Mouse (Mus musculus): ENCODE measurements at regions not wholly inside any gene's neighbourhood (a gene's known extent, or its start where the extent isn't known, plus 50 kb on each side); places are given as distances from the start of the nearest gene placed in this dataset.
"Not testable (repeated sequence)": the region's sequence is repeated elsewhere in the genome, so short reads cannot be mapped to it uniquely, and the experiment has no call there.

DNA sequence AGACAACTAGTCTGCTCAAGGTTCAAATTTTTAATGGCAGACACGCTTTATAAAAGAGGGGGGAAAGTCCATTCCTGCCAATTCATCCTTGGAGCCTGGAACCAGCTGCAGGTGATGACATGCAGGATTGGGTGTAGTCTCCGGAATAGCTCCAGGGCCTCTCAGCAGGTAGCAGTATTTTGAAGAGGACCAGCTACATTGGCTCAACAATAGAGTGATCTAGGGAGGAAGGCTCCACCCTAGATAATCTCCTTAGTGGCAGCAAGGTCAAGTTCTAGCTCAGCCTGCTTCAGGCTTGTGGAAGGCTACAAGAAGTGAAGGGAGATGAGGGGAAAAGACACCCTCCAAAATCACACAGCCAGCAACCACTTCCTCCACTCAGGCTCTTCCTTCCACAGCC lies 1405.1 kb downstream of the 4930444P10Rik start:
- intact Hi-C loops (cut with DNase I), result not testable (repeated sequence)

DNA sequence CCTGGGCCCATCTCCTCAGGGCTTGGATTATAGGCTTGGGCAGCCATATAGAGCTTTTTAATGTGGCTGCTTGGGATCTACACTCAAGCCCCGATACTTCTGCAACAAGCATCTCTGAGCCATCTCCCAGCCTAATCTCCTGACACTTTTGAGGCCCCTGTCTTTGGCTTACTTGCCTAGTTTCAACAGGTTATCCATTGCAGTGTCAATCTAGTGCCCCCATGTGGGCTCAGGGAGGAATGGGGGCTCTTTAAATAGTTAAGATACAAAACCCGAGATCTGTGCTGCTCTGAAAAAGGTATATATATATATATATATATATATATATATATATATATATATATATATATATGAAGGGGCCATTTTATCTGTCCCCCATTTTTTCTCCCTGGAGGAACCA lies 1407.0 kb downstream of the 4930444P10Rik start:
- intact Hi-C loops (cut with DNase I), result no loop called here

GRCm38 (mm10) chr1:14680443-14680842 lies 1412.7 kb downstream of the 4930444P10Rik start:
- intact Hi-C loops (cut with DNase I), result no loop called here

DNA sequence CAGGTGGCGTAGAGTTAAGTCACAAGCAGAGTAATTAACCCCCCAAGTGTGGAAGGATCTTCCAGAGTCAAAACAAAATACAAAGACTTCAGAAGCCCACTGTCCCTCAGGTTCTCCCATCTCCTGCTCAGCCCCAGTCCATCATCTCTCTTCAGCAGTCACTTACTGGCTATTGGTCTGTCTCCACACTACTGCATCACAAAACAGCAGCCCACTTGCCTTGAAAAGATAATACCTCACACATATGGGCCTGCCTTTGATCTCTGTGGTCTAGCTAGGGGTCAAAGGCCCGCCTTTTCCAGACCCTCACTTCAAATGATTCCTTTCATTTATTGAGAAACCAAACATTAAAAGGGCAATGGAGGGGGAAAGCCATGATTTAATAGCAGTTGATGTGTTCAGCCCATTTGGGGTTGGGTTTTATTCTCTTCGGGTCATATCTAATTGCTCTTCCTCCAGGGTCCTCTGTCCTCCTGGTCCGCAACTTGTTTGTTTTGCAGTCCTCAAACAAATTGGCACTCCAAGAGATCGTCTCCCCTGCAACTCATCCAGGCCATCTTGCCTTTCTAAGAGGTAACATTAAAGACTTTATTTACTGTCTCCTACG lies 1420.6 kb downstream of the 4930444P10Rik start:
- intact Hi-C loops (cut with DNase I), result no loop called here

DNA sequence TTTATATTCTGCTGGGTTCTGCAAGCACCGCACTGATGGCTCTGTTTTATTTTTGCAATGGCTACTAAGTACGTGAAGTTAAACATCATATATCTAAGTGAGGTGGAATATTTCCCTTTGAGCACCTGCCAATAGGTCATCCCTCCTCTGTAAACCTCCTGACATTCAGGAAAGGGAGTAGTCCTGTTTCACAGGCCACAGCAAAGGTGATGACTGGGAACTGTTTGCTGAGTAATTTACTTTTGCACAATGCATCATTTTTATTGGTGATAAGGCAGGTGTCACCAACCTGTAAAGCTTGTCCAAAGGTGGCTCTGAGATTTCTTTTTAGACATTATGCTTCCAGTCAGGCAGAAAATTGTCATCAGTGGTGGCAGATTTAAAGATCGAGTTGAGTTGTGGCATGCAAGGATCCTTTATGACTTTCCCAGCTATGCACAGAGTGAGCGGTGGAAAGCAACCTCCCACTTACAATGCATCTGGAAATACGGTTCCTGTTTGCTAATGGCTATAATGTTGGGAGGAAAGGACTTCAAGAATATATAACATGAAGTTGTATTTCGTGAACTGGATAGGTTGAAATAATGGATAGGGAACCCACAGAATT lies 1430.3 kb downstream of the 4930444P10Rik start:
- intact Hi-C loops (cut with DNase I), result no loop called here

- intact Hi-C loops (cut with DNase I), result no loop called here
Observed at GRCm38 (mm10) chr1:14661854-14662253, 1431.3 kb downstream of the 4930444P10Rik start.

- intact Hi-C loops (cut with DNase I), result no loop called here
Observed at GRCm38 (mm10) chr1:14650346-14650745, 1442.8 kb downstream of the 4930444P10Rik start.

- intact Hi-C loops (cut with DNase I), result loop anchor here (5.0 kb wide), 1 partner anchor 843 kb away; no protein-coding TSS in a partner anchor
Observed at GRCm38 (mm10) chr1:14635642-14636263, 1457.4 kb downstream of the 4930444P10Rik start.

- intact Hi-C loops (cut with DNase I), result no loop called here
Observed at GRCm38 (mm10) chr1:14631994-14632393, 1461.1 kb downstream of the 4930444P10Rik start.

DNA sequence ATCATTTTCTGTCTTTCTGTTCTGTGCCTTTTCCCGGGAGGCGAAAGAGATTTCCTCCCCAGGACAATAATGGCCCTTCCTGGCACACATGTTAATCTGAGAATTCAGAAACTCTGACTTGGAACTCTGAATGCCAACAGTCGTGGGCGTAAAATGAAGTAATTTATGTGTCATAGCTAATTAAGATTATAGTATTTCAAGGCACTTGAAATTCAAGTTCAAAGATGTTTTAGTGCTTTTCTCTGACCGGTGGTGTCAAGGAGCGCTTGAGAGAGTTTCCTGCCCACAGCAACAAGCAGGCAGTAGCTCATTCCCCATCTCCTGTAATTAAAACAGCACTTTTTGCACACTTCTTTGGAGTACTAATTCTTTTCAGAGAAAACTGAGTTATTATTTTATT lies 1465.9 kb downstream of the 4930444P10Rik start:
- intact Hi-C loops (cut with DNase I), result no loop called here

DNA sequence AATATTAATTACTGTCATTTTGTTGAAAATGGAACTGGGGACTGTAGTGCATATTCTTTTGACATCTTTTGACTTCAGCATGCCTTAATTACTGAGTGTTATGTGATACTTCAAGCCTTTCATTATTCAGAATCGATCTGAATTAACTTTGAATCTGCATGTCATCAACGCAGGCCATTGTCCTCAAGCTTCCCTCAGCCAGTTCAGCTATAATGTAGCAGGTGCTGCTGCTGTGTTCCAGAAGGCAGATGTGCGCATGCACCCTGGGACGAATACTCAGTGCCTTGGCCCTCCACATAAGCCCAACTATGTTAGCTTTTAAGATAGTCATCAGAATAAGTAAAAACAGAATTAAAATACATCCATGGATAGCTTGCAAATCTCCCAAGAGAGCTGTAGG lies 1466.4 kb downstream of the 4930444P10Rik start:
- intact Hi-C loops (cut with DNase I), result no loop called here

DNA sequence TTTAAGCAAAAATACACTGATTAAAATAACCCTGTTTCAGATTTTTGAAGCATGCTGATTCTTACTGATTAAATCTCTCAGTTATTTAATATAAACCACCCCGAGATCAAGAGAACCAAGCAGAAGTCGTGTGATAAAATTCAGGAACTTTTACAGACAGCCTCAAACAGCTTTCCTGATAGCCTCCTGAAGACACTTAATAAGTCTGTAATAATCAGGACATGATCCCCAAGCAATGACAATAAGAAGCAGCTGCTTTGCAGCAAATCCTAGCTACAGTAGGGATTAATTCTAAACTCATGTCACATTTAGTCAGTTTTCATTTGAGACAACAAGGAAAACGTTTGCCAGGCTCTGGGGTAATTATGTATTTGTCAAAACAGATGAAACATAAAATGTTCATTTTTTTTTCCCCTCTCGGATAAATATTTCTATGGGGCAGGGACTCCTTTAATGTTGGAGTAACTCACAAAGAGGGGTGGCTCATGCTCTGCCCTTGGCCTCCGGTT lies 1472.1 kb downstream of the 4930444P10Rik start:
- intact Hi-C loops (cut with DNase I), result no loop called here

DNA sequence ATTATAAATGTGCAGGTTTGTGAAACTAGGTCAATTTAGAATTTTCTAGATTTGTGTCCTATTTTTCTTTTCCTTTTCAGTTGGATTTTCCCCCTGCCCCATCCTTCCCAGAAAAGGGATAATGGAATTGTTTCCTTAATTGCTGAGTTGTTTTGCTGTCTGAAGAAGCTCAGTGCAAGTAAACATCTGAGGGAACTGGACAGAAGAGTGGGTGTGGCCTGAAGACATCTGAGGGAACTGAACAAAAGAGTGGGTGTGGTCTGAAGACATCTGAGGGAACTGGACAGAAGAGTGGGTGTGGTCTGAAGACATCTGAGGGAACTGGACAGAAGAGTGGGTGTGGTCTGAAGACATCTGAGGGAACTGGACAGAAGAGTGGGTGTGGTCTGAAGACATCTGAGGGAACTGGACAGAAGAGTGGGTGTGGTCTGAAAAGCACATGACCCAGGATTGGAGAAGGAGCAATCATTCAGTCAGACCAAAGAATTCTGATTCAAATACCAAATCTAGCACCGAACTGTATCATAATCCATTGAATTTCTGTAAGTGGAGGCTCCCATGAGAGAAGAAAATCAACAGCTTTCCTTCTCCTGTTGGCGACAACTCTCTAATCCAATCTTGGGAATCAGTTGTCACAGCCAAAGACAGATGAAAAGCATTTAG lies 1479.8 kb downstream of the 4930444P10Rik start:
- intact Hi-C loops (cut with DNase I), result no loop called here

- intact Hi-C loops (cut with DNase I), result no loop called here
Observed at GRCm38 (mm10) chr1:14609054-14609453, 1484.1 kb downstream of the 4930444P10Rik start.

GRCm38 (mm10) chr1:14595961-14596360 lies 1497.2 kb downstream of the 4930444P10Rik start:
- intact Hi-C loops (cut with DNase I), result no loop called here

DNA sequence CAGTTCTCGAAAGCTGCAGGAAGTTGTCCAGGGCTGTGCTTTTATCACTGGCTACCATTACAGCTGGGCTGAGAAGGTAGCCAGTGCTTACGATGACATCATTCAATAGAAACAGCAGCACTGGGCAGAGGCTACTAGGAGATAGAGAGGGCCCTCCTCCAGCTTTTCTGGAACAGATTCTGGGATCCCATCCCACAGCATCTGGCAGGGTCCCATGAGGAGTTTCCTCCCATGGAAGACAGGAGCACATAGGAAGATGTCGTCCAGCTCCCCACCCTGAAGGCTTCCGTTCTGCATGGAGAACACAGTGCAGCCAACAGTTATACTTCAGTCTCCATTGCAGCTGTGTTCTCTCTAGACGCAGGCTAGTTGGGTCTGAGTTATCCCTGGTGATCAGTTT lies 1503.2 kb downstream of the 4930444P10Rik start:
- intact Hi-C loops (cut with DNase I), result no loop called here

DNA sequence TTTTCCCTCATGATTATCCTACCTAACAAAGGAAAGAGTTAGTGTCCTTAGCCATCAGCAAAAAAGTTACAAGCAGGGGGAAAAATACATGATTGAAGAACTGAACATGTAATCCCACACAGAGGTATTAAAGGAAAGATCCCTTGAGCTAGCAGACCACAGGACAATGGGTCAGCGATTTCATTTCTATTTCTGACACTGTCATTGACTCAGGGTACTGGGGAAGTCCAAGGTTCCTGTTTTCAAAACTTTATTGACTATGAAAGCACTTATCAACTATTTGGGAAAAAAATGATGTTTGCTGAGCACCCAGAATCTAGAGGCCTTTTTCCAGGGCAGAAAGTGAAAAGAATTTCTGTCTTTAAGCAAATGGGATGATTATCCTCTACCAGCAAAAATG lies 1513.7 kb downstream of the 4930444P10Rik start:
- intact Hi-C loops (cut with DNase I), result no loop called here

GRCm38 (mm10) chr1:14576263-14576662 lies 1516.9 kb downstream of the 4930444P10Rik start:
- intact Hi-C loops (cut with DNase I), result no loop called here

- intact Hi-C loops (cut with DNase I), result loop anchor here (5.0 kb wide), 1 partner anchor 783 kb away; no protein-coding TSS in a partner anchor
Observed at GRCm38 (mm10) chr1:14570562-14570981, 1522.6 kb downstream of the 4930444P10Rik start.

DNA sequence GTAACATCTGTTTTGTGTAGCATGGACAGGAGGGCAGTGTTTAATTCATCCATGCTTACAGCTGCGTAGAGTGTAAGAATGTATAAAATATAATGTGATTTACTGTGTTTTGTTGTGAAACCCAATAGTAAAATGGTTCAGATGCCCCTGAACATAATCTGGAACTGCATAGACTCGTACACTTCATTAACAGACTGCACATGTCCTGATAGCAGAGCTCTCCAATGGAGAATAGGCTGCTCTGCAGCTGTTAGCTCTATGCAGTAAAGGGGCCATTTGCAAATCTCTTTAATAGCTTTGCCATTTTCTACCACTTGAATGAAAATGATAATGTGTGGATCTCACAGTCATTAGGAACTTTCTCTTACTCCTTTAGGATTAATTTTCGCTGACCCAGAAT lies 1523.0 kb downstream of the 4930444P10Rik start:
- intact Hi-C loops (cut with DNase I), result loop anchor here (5.0 kb wide), 1 partner anchor 783 kb away; no protein-coding TSS in a partner anchor

- intact Hi-C loops (cut with DNase I), result no loop called here
Observed at GRCm38 (mm10) chr1:14567006-14567405, 1526.1 kb downstream of the 4930444P10Rik start.

- intact Hi-C loops (cut with DNase I), result no loop called here
Observed at GRCm38 (mm10) chr1:14566386-14566785, 1526.7 kb downstream of the 4930444P10Rik start.

All from adrenal gland (tissue).